Mouse (Mus musculus) limb, embryonic 11.5 days (tissue): ENCODE measurements around the gene Trem1. TPM values are rescaled to one million over a fixed set of nuclear protein-coding genes. Genes with fewer than 3 reads are reported as not detected.

ENCODE experiments used
- ATAC-seq: fragments of 200-750 bp; cut with Nextera tagmentation; 2 replicates; pipeline ENCODE4 v1.8.0; 2017; ENCODE audit warnings: low read depth; ENCODE audit not compliant: insufficient number of reproducible peaks, low FRiP score, low TSS enrichment
- DNase-seq: peaks from one replicate; pipeline ENCODE4 v3.0.0-alpha.2; 2015; ENCODE audit warnings: low spot score
- H3K27ac ChIP-seq: fragments of 300-500 bp; sonication (generic); replicated peaks from 2 replicates; pipeline ENCODE4 v1.5.1; 2014; ENCODE audit warnings: low read depth, mild to moderate bottlenecking, low read length
- H3K27me3 ChIP-seq: fragments of 300-500 bp; sonication (generic); 2 replicates; pipeline ENCODE4 v1.6.1; 2014; ENCODE audit warnings: mild to moderate bottlenecking, low read length, mixed read lengths; ENCODE audit not compliant: control insufficient read depth, insufficient read depth
- H3K36me3 ChIP-seq: fragments of 300-500 bp; sonication (generic); 2 replicates; pipeline ENCODE4 v1.6.1; 2014; ENCODE audit warnings: mild to moderate bottlenecking, low read length, moderate library complexity, mixed read lengths; ENCODE audit not compliant: control insufficient read depth, insufficient read depth
- H3K4me1 ChIP-seq: fragments of 300-500 bp; sonication (generic); 2 replicates; pipeline ENCODE4 v1.6.1; 2014; ENCODE audit warnings: low read length, mixed read lengths; ENCODE audit not compliant: control insufficient read depth, insufficient read depth
- H3K4me2 ChIP-seq: fragments of 300-500 bp; sonication (generic); 2 replicates; pipeline ENCODE4 v1.6.1; 2014; ENCODE audit warnings: low read depth, mild to moderate bottlenecking, moderate library complexity; ENCODE audit not compliant: severe bottlenecking
- H3K4me3 ChIP-seq: fragments of 300-500 bp; sonication (generic); 2 replicates; pipeline ENCODE4 v1.5.1; 2014; ENCODE audit warnings: low read depth, low read length
- H3K9ac ChIP-seq: fragments of 300-500 bp; sonication (generic); 2 replicates; pipeline ENCODE4 v1.6.1; 2014; ENCODE audit warnings: mild to moderate bottlenecking, low read length
- H3K9me3 ChIP-seq: fragments of 300-500 bp; sonication (generic); 2 replicates; pipeline ENCODE4 v1.6.1; 2016; ENCODE audit warnings: low read length; ENCODE audit not compliant: control insufficient read depth
- WGBS: fragments of 180-500 bp; shearing (Covaris S2); extraction: QIAGEN DNeasy Blood & Tissue Kit; methylation state at CpG from one replicate; pipeline ENCODE4 v1.1.7; 2014; 5-methylcytosine and 5-hydroxymethylcytosine counted together
- polyA plus RNA-seq: library from polyadenylated mRNA; unstranded; fragments of >200 nt; fragmentation: Nextera tagmentation; extraction: Ambion mirVana; gene quantifications from 2 replicates; pipeline ENCODE4 v1.2.1, GENCODE M21; 2014

Trem1 gene
- polyA plus RNA-seq, 1 experiment from 2014 or later: 0.13 TPM

DNA sequence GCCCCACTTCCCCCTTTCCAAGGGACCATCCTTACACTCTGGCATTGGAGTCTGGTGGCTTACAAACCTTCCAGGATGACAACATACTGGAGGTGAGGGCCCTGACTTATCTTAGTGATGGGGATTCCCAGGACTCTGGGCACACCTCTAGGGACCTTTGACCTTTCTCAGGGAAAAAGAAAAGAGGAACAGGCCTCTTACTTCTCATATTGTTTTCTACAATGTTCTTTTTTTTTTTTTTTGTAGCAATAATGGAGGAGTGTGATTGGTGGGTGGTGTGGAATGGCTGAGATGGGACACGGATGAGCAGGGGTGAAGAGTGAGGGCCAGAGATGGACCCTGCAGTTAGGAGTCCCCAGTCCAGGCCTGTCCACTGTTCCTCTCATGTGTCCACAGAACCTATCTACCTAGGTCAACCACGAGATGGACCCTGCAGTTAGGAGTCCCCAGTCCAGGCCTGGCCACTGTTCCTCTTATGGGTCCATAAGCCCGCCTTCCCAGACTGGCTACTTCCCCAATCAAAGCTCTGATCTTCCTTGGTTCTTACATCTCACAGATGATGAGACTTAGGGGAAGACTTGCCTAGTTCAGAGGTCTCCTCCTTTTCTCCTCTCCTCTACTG is 31.3 kb downstream of the Trem1 start, which contains the start of gene Treml4:
Gene Treml4, plus strand, starts transcription at position 555 of the 622 bp plus-strand sequence.
- 80% methylated on average over 3 of the region's 3 CpGs for WGBS
- no peaks in the 10 kb centered on the region for H3K36me3 ChIP-seq
- H3K4me2 ChIP-seq: no peak within 1 kb of the TSS
- H3K27me3 ChIP-seq: no peaks in the 10 kb centered on the region
- H3K4me3 ChIP-seq: no peak within 1 kb of the TSS
- ATAC-seq: no peak
- DNase-seq: no peak
- no peak within 1 kb of the TSS for H3K27ac ChIP-seq
- H3K4me1 ChIP-seq: no peaks in the 10 kb centered on the region
- H3K9ac ChIP-seq: no peak within 1 kb of the TSS
- H3K9me3 ChIP-seq: no peaks in the 10 kb centered on the region

DNA sequence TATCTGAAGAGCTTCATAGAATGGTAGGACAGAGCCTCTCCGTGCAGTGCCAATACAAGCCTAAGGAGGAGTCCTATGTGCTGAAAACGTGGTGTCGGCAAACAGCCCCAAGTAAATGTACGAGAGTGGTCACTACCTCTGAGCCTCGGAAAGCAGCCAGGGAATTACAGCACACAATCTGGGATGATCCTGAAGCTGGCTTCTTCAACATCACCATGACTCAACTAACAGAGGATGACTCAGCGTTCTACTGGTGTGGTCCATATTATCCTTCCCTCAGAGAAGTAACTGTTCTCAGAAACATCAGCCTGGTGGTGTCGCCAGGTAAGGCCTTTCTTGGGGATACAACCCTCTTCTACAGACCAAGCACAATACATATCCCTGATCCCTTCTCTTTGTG is 32.1 kb downstream of the Trem1 start:
- Histone ChIP-seq H3K4me1 (no peaks in the 10 kb centered on the region), H3K4me2 (no peak overlapping the region), H3K4me3 (no peak overlapping the region), H3K36me3 (no peaks in the 10 kb centered on the region), H3K27ac (no peak overlapping the region), H3K27me3 (no peaks in the 10 kb centered on the region), H3K9ac (no peak overlapping the region), H3K9me3 (no peaks in the 10 kb centered on the region)
- no peak for DNase-seq
- WGBS: 90% methylated on average over 7 of the region's 7 CpGs
- no peak for ATAC-seq

DNA sequence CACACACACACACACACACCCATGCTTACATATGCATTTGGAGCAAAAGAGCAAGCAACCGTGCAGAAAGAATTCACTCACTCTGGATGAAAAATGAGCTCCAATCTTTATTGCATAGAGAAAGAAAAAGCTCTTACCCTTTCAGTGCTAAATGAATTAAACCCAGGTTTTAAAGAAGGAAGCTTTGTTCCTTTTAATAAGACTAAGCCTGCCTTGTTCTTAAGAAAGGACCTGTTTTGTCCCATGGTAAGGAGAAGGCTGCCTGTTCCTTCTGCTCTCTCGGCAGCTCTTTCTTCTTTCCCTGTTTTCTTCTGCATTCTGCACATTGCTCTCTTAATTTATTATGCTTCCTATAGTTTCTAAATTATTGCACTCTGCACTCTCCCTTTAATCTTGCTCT is 33.6 kb downstream of the Trem1 start:
- 13% methylated on average over 2 of the region's 2 CpGs for WGBS
- no peak overlapping the region for H3K4me2 ChIP-seq
- ATAC-seq (no peak), DNase-seq (no peak)
- H3K27me3 ChIP-seq: no peaks in the 10 kb centered on the region
- no peak overlapping the region for H3K9ac ChIP-seq
- H3K9me3 ChIP-seq: no peaks in the 10 kb centered on the region
- H3K4me3 ChIP-seq: no peak overlapping the region
- H3K27ac ChIP-seq: no peak overlapping the region
- H3K36me3 ChIP-seq: no peaks in the 10 kb centered on the region
- H3K4me1 ChIP-seq: no peaks in the 10 kb centered on the region

DNA sequence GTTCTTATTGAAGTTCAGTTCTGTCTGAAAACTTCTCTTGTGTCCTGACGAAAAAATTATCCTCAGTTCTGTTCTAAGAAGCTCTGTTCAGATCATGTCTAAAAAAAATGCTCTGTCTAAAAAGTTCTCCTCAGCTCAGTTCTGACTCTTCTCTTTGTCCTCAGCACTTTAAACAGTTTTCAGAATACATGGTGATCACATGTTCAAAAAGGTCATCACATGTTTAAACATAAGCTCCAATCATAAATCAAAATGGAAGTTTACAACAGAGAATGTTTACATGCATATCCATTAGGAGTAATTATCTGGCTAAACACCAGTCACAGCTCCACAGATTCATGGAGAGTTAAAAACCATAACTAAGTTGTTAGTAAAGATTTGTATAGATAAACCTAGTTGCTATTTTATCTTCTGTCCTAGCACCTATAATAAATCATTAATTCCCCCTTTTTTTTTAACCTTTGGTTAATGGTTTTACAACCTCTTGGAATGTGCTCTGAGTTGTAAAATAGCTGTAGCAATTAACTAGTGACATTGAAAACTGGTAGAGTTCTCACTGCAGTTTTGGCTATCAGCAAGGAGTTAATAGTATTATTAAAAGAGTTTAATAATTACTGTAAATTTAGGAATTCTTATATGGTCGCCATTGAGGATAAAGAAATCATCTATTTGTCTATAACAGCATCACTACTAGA is 34.2 kb downstream of the Trem1 start:
- Histone ChIP-seq H3K4me2 (no peak overlapping the region), H3K4me1 (no peaks in the 10 kb centered on the region), H3K36me3 (no peaks in the 10 kb centered on the region), H3K27ac (no peak overlapping the region), H3K4me3 (no peak overlapping the region), H3K9ac (no peak overlapping the region), H3K9me3 (no peaks in the 10 kb centered on the region), H3K27me3 (no peaks in the 10 kb centered on the region)
- ATAC-seq (no peak), DNase-seq (no peak)
- 30% methylated on average over 2 of the region's 2 CpGs for WGBS

DNA sequence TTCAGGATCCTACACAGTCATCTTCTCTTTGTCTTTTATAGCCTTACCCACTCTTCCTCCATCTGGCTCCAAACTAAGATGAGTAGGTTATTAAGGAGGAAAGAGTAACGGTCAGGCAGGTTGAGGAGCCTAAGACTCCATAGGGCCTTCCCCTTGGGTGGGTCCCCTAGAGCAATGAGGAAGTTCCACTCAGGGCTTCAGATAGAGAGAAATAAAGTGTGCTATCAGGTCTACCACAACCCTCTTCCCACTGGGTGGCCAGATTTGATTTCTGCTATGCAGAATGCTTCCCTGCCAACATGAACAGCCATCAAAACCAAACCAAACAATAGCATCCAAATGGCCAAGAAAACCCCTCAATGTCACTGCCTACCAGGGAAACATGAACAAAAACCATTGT is 35.0 kb downstream of the Trem1 start:
- 54% methylated on average over 1 of the region's 1 CpGs for WGBS
- no peak for ATAC-seq
- no peak for DNase-seq

GRCm38 (mm10) chr17:48268276-48268675 is 35.7 kb downstream of the Trem1 start:
- Histone ChIP-seq H3K4me1 (no peaks in the 10 kb centered on the region), H3K9ac (no peak overlapping the region), H3K27me3 (no peaks in the 10 kb centered on the region), H3K9me3 (no peaks in the 10 kb centered on the region), H3K4me3 (no peak overlapping the region), H3K4me2 (no peak overlapping the region), H3K36me3 (no peaks in the 10 kb centered on the region), H3K27ac (no peak overlapping the region)
- no peak for ATAC-seq
- DNase-seq: no peak

More for the DNA sequence above, 35.0 kb downstream of the Trem1 start:
- Histone ChIP-seq H3K4me2 (no peak overlapping the region), H3K36me3 (no peaks in the 10 kb centered on the region), H3K27ac (no peak overlapping the region), H3K9me3 (no peaks in the 10 kb centered on the region), H3K9ac (no peak overlapping the region), H3K4me3 (no peak overlapping the region), H3K4me1 (no peaks in the 10 kb centered on the region), H3K27me3 (no peaks in the 10 kb centered on the region)

DNA sequence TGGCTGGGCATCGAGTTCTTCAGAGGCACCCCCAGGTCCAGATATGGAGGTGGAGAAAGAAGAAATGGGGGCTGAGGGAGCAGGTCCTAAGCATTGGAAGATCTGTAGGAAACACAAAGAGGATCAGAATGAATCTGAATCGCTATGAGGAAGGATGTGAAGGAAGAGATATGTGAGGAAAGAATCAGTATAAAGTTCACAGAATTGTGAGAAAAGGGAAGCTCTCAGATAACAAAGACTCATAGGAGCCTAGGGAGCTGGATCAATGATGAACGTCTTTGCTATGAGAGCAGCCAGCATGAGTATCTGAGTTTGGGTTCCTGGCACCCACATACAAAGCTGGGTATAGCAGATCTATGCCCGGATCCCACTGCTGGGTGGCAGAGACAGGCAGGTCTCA is 37.3 kb downstream of the Trem1 start:
- DNase-seq: no peak
- Histone ChIP-seq H3K27me3 (no peaks in the 10 kb centered on the region), H3K9ac (no peak overlapping the region), H3K27ac (no peak overlapping the region), H3K36me3 (no peaks in the 10 kb centered on the region), H3K4me2 (no peak overlapping the region), H3K9me3 (no peaks in the 10 kb centered on the region), H3K4me3 (no peak overlapping the region), H3K4me1 (no peaks in the 10 kb centered on the region)
- ATAC-seq: no peak
- WGBS: 77% methylated on average over 4 of the region's 4 CpGs

GRCm38 (mm10) chr17:48272158-48272557 is 39.6 kb downstream of the Trem1 start:
- ATAC-seq (no peak), DNase-seq (no peak)
- 76% methylated on average over 5 of the region's 5 CpGs for WGBS
- Histone ChIP-seq H3K9ac (no peak overlapping the region), H3K36me3 (no peaks in the 10 kb centered on the region), H3K27ac (no peak overlapping the region), H3K4me1 (no peaks in the 10 kb centered on the region), H3K27me3 (no peaks in the 10 kb centered on the region), H3K4me3 (no peak overlapping the region), H3K9me3 (no peaks in the 10 kb centered on the region), H3K4me2 (no peak overlapping the region)
